Mouse (Mus musculus) mouse embryonic stem cell (cell line): ENCODE measurements around the gene Foxp1.

ENCODE experiments used
- in situ Hi-C, 2 experiments: fragments of 300-500 bp; cut with MboI; formaldehyde crosslinking; loops; 1 replicate in 1 of 2; 3 replicates in 1 of 2; pipeline ENCODE4 v1.14.3; 2019 to 2020; ENCODE audit warnings: low sequenced_read_pairs in 2 of 2, low pct_unique_long_range_greater_than_20kb in 1 of 2, mixed read lengths in 1 of 2; ENCODE audit not compliant: unreplicated experiment in 1 of 2

Foxp1 gene

GRCm38 (mm10) chr6:99377716-99378115 lies 144.8 kb downstream of the Foxp1 start:
- in situ Hi-C loops = no loop called here

GRCm38 (mm10) chr6:99377131-99377530 lies 145.4 kb downstream of the Foxp1 start:
- in situ Hi-C loops = no loop called here

GRCm38 (mm10) chr6:99376721-99377120 lies 145.8 kb downstream of the Foxp1 start:
- in situ Hi-C loops = no loop called here

- in situ Hi-C loops = no loop called here
Measured at GRCm38 (mm10) chr6:99375865-99376264, 146.7 kb downstream of the Foxp1 start.

- in situ Hi-C loops = no loop called here
Measured at GRCm38 (mm10) chr6:99375376-99375775, 147.1 kb downstream of the Foxp1 start.

GRCm38 (mm10) chr6:99374448-99375271 lies 147.9 kb downstream of the Foxp1 start:
- in situ Hi-C loops = no loop called here

- in situ Hi-C loops = no loop called here
Measured at GRCm38 (mm10) chr6:99372427-99372826, 150.1 kb downstream of the Foxp1 start.

GRCm38 (mm10) chr6:99372016-99372415 lies 150.5 kb downstream of the Foxp1 start:
- in situ Hi-C loops = no loop called here

GRCm38 (mm10) chr6:99369931-99370330 lies 152.6 kb downstream of the Foxp1 start:
- in situ Hi-C loops = no loop called here

- in situ Hi-C loops = no loop called here
Measured at GRCm38 (mm10) chr6:99369156-99369555, 153.4 kb downstream of the Foxp1 start.

- in situ Hi-C loops = no loop called here
Measured at GRCm38 (mm10) chr6:99368118-99368753, 154.3 kb downstream of the Foxp1 start.

- in situ Hi-C loops = no loop called here
Measured at GRCm38 (mm10) chr6:99364545-99364944, 158.0 kb downstream of the Foxp1 start.

GRCm38 (mm10) chr6:99360581-99360980 lies 161.9 kb downstream of the Foxp1 start:
- in situ Hi-C loops = no loop called here

- in situ Hi-C loops = no loop called here
Measured at GRCm38 (mm10) chr6:99359765-99360499, 162.6 kb downstream of the Foxp1 start.

GRCm38 (mm10) chr6:99359036-99359698 lies 163.4 kb downstream of the Foxp1 start:
- in situ Hi-C loops = no loop called here

- in situ Hi-C loops = no loop called here
Measured at GRCm38 (mm10) chr6:99357931-99358330, 164.6 kb downstream of the Foxp1 start.

GRCm38 (mm10) chr6:99354338-99354737 lies 168.2 kb downstream of the Foxp1 start:
- in situ Hi-C loops = no loop called here

- in situ Hi-C loops = no loop called here
Measured at GRCm38 (mm10) chr6:99353441-99353840, 169.1 kb downstream of the Foxp1 start.

GRCm38 (mm10) chr6:99350566-99350965 lies 172.0 kb downstream of the Foxp1 start:
- in situ Hi-C loops = no loop called here
